Mouse (Mus musculus): ENCODE results near the gene Pla2g4e. TPM values are rescaled to one million over a fixed set of nuclear protein-coding genes. Genes with fewer than 3 reads are reported as not detected.

Pla2g4e gene
- total and polyA plus RNA-seq, 3 experiments = 0.05 TPM; not detected in 2

- H3K9me3 ChIP-seq (replicated peaks) = no peaks in the 10 kb centered on the region
- H3K27me3 ChIP-seq (ENCODE audit: insufficient read depth, low read length) = no peaks in the 10 kb centered on the region
- no peak overlapping the region for H3K4me3 ChIP-seq (ENCODE audit: low read depth, low read length)
- DNase-seq (ENCODE audit: low spot score) = no peak
- H3K4me1 ChIP-seq (ENCODE audit: insufficient read depth, low read depth, low read length) = no peaks in the 10 kb centered on the region
- TF ChIP-seq POLR2AphosphoS5 (IDR thresholded peaks at IDR 0.05; ENCODE audit: insufficient replicate concordance, low read depth, low read length) (no peak), GATA2 (IDR thresholded peaks at IDR 0.05; ENCODE audit: borderline replicate concordance, low read depth, low read length) (no peak)
- no peak for ATAC-seq (ENCODE audit: extremely low read depth, insufficient number of reproducible peaks, low FRiP score, poor library complexity, severe bottlenecking)
- peaks cover 68% of the 10 kb centered on the region for H3K36me3 ChIP-seq (replicated peaks)
Observed at GRCm38 (mm10) chr2:120124096-120124495, 121.0 kb downstream of the Pla2g4e start.

- H3K36me3 ChIP-seq (replicated peaks) = peaks cover 59% of the 10 kb centered on the region
- ATAC-seq (ENCODE audit: extremely low read depth, insufficient number of reproducible peaks, low FRiP score, poor library complexity, severe bottlenecking) = no peak
Observed at GRCm38 (mm10) chr2:120122983-120123382, 122.2 kb downstream of the Pla2g4e start.

GRCm38 (mm10) chr2:120117346-120117745 lies 127.8 kb downstream of the Pla2g4e start:
- no peak for TF ChIP-seq CTCF (IDR thresholded peaks at IDR 0.05; ENCODE audit: low read depth, low read length)
- TF ChIP-seq GATA1 (IDR thresholded peaks at IDR 0.05; ENCODE audit: borderline replicate concordance, low read length) = no peak
- TF ChIP-seq POLR2AphosphoS5 (IDR thresholded peaks at IDR 0.05; ENCODE audit: insufficient replicate concordance, low read depth, low read length) = no peak
- no peak for TF ChIP-seq TAL1 (conservative IDR thresholded peaks at IDR 0.05; ENCODE audit: low read depth, low read length)
- no peak for TF ChIP-seq GATA2 (IDR thresholded peaks at IDR 0.05; ENCODE audit: borderline replicate concordance, low read depth, low read length)
- Histone ChIP-seq H3K27me3 (ENCODE audit: insufficient read depth, low read length) (no peaks in the 10 kb centered on the region), H3K4me3 (ENCODE audit: low read depth, low read length) (no peak overlapping the region), H3K36me3 (replicated peaks) (peaks cover 37% of the 10 kb centered on the region), H3K4me1 (ENCODE audit: insufficient read depth, low read depth, low read length) (no peaks in the 10 kb centered on the region), H3K9me3 (replicated peaks) (no peaks in the 10 kb centered on the region)
- no peak for DNase-seq (ENCODE audit: low spot score)
- no peak for ATAC-seq (ENCODE audit: extremely low read depth, insufficient number of reproducible peaks, low FRiP score, poor library complexity, severe bottlenecking)

More at GRCm38 (mm10) chr2:120122983-120123382, 122.2 kb downstream of the Pla2g4e start:
- Histone ChIP-seq H3K27me3 (ENCODE audit: insufficient read depth, low read length) (no peaks in the 10 kb centered on the region), H3K4me3 (ENCODE audit: low read depth, low read length) (no peak overlapping the region), H3K9me3 (replicated peaks) (no peaks in the 10 kb centered on the region), H3K4me1 (ENCODE audit: insufficient read depth, low read depth, low read length) (no peaks in the 10 kb centered on the region)
- DNase-seq (ENCODE audit: low spot score) = no peak
- TF ChIP-seq GATA2 (IDR thresholded peaks at IDR 0.05; ENCODE audit: borderline replicate concordance, low read depth, low read length) (no peak), POLR2AphosphoS5 (IDR thresholded peaks at IDR 0.05; ENCODE audit: insufficient replicate concordance, low read depth, low read length) (no peak), GATA1 (IDR thresholded peaks at IDR 0.05; ENCODE audit: borderline replicate concordance, low read length) (no peak)

Other genes with a start within 250 kb of the Pla2g4e start
- gene Jmjd7, start 217.9 kb downstream of the Pla2g4e start, total RNA-seq (2014; fragmentation: Nextera tagmentation) = 2.8 and 3.7 TPM in 2 replicates
- gene Jmjd7, start 217.9 kb downstream of the Pla2g4e start, total RNA-seq (2017) = 0.66 and 0.70 TPM in 2 replicates
- 3.2 TPM in 2 replicates for gene Jmjd7, start 217.9 kb downstream of the Pla2g4e start, polyA plus RNA-seq (2012)
- not detected in 2 replicates for gene Gm28042, start 217.8 kb downstream of the Pla2g4e start, total RNA-seq (2014; fragmentation: Nextera tagmentation)
- 0.05 and 0.23 TPM in 2 replicates for gene Gm28042, start 217.8 kb downstream of the Pla2g4e start, total RNA-seq (2017)
- 0.06 and 0.21 TPM in 2 replicates for gene Gm28042, start 217.8 kb downstream of the Pla2g4e start, polyA plus RNA-seq (2012)
- 0.19 TPM in 1 of 2 replicates, not detected in the other for gene Pla2g4b, start 211.9 kb downstream of the Pla2g4e start, total RNA-seq (2014; fragmentation: Nextera tagmentation)
- 0.06 and 0.27 TPM in 2 replicates for gene Pla2g4b, start 211.9 kb downstream of the Pla2g4e start, total RNA-seq (2017)
- gene Pla2g4b, start 211.9 kb downstream of the Pla2g4e start, polyA plus RNA-seq (2012) = 0.35 and 0.59 TPM in 2 replicates
- 10.8 TPM in 2 replicates for gene Ehd4, start 90.7 kb downstream of the Pla2g4e start, total RNA-seq (2014; fragmentation: Nextera tagmentation)
- gene Ehd4, start 90.7 kb downstream of the Pla2g4e start, total RNA-seq (2017) = 11.0 TPM in 2 replicates
- gene Ehd4, start 90.7 kb downstream of the Pla2g4e start, polyA plus RNA-seq (2012) = 30.3 and 36.1 TPM in 2 replicates
- gene Pla2g4d, start 43.9 kb upstream of the Pla2g4e start, total RNA-seq (2014; fragmentation: Nextera tagmentation) = not detected in 2 replicates
- gene Pla2g4d, start 43.9 kb upstream of the Pla2g4e start, total RNA-seq (2017) = 0.06 and 0.11 TPM in 2 replicates
- not detected in 2 replicates for gene Pla2g4d, start 43.9 kb upstream of the Pla2g4e start, polyA plus RNA-seq (2012)
- not detected in 2 replicates for gene Pla2g4f, start 68.8 kb upstream of the Pla2g4e start, total RNA-seq (2014; fragmentation: Nextera tagmentation)
- gene Pla2g4f, start 68.8 kb upstream of the Pla2g4e start, total RNA-seq (2017) = 0.05 TPM in 1 of 2 replicates, not detected in the other
- gene Pla2g4f, start 68.8 kb upstream of the Pla2g4e start, polyA plus RNA-seq (2012) = 0.03 TPM in 1 of 2 replicates, not detected in the other
- gene Vps39, start 107.8 kb upstream of the Pla2g4e start, total RNA-seq (2014; fragmentation: Nextera tagmentation) = 22.1 and 38.8 TPM in 2 replicates
- 26.4 and 29.7 TPM in 2 replicates for gene Vps39, start 107.8 kb upstream of the Pla2g4e start, total RNA-seq (2017)
- 15.1 and 18.6 TPM in 2 replicates for gene Vps39, start 107.8 kb upstream of the Pla2g4e start, polyA plus RNA-seq (2012)
- 16.0 and 17.2 TPM in 2 replicates for gene Ganc, start 158.6 kb upstream of the Pla2g4e start, total RNA-seq (2014; fragmentation: Nextera tagmentation)
- 19.2 and 20.4 TPM in 2 replicates for gene Ganc, start 158.6 kb upstream of the Pla2g4e start, total RNA-seq (2017)
- 0.95 and 1.6 TPM in 2 replicates for gene Ganc, start 158.6 kb upstream of the Pla2g4e start, polyA plus RNA-seq (2012)
- gene Tmem87a, start 158.8 kb upstream of the Pla2g4e start, total RNA-seq (2014; fragmentation: Nextera tagmentation) = 19.6 and 22.6 TPM in 2 replicates
- gene Tmem87a, start 158.8 kb upstream of the Pla2g4e start, total RNA-seq (2017) = 36.8 and 44.1 TPM in 2 replicates
- 0.76 and 0.88 TPM in 2 replicates for gene Tmem87a, start 158.8 kb upstream of the Pla2g4e start, polyA plus RNA-seq (2012)
- gene Capn3, start 210.7 kb upstream of the Pla2g4e start, total RNA-seq (2014; fragmentation: Nextera tagmentation) = not detected in 2 replicates
- gene Capn3, start 210.7 kb upstream of the Pla2g4e start, total RNA-seq (2017) = 0.05 and 0.06 TPM in 2 replicates
- gene Capn3, start 210.7 kb upstream of the Pla2g4e start, polyA plus RNA-seq (2012) = not detected in 2 replicates